Mouse (Mus musculus): ENCODE measurements around the gene Pacsin1. TPM values are rescaled to one million over a fixed set of nuclear protein-coding genes. Genes with fewer than 3 reads are reported as not detected.

Pacsin1 gene
- polyA plus RNA-seq, 1 experiment from 2014 or later: 0.54 TPM

GRCm38 (mm10) chr17:27732152-27732551, 76.8 kb downstream of the Pacsin1 start:
- no peaks in the 10 kb centered on the region for H3K36me3 ChIP-seq
- ATAC-seq (replicated peaks; ENCODE audit: insufficient number of reproducible peaks, insufficient read depth, low FRiP score, low read depth): no peak
- 51% methylated on average over 5 of the region's 5 CpGs for WGBS

GRCm38 (mm10) chr17:27732694-27733093, 77.4 kb downstream of the Pacsin1 start:
- Histone ChIP-seq H3K36me3 (no peaks in the 10 kb centered on the region), H3K9me3 (replicated peaks) (no peaks in the 10 kb centered on the region), H3K4me2 (no peak overlapping the region), H3K4me1 (replicated peaks) (peaks cover 13% of the 10 kb centered on the region), H3K27me3 (peaks cover 16% of the 10 kb centered on the region; the same call in 1 of the 2 replicates), H3K9ac (no peak overlapping the region), H3K27ac (no peak overlapping the region), H3K4me3 (no peak overlapping the region)
- WGBS: 69% methylated on average over 3 of the region's 3 CpGs
- no peak for ATAC-seq (replicated peaks; ENCODE audit: insufficient number of reproducible peaks, insufficient read depth, low FRiP score, low read depth)

More at GRCm38 (mm10) chr17:27732152-27732551, 76.8 kb downstream of the Pacsin1 start:
- H3K9ac ChIP-seq: no peak overlapping the region
- H3K9me3 ChIP-seq (replicated peaks): no peaks in the 10 kb centered on the region
- H3K27me3 ChIP-seq: peaks cover 16% of the 10 kb centered on the region; the same call in 1 of the 2 replicates
- H3K4me1 ChIP-seq (replicated peaks): peaks cover 13% of the 10 kb centered on the region
- no peak overlapping the region for H3K4me2 ChIP-seq
- no peak overlapping the region for H3K4me3 ChIP-seq
- H3K27ac ChIP-seq: no peak overlapping the region

GRCm38 (mm10) chr17:27734344-27735073, 79.2 kb downstream of the Pacsin1 start:
- 18% methylated on average over 13 of the region's 13 CpGs for WGBS
- Histone ChIP-seq H3K4me3 (no peak overlapping the region), H3K36me3 (no peaks in the 10 kb centered on the region), H3K9ac (no peak overlapping the region), H3K9me3 (replicated peaks) (no peaks in the 10 kb centered on the region), H3K27ac (no peak overlapping the region), H3K4me2 (no peak overlapping the region), H3K27me3 (peaks cover 13% of the 10 kb centered on the region; the same call in 1 of the 2 replicates), H3K4me1 (replicated peaks) (peaks cover 13% of the 10 kb centered on the region)
- ATAC-seq (replicated peaks; ENCODE audit: insufficient number of reproducible peaks, insufficient read depth, low FRiP score, low read depth): no peak

GRCm38 (mm10) chr17:27740961-27741360, 85.7 kb downstream of the Pacsin1 start:
- 89% methylated on average over 6 of the region's 6 CpGs for WGBS
- Histone ChIP-seq H3K4me3 (no peak overlapping the region), H3K4me1 (replicated peaks) (no peaks in the 10 kb centered on the region; the same call in 1 of the 2 replicates), H3K9ac (no peak overlapping the region), H3K9me3 (replicated peaks) (no peaks in the 10 kb centered on the region), H3K27me3 (no peaks in the 10 kb centered on the region), H3K27ac (no peak overlapping the region), H3K4me2 (no peak overlapping the region), H3K36me3 (no peaks in the 10 kb centered on the region)
- ATAC-seq (replicated peaks; ENCODE audit: insufficient number of reproducible peaks, insufficient read depth, low FRiP score, low read depth): no peak

- no peaks in the 10 kb centered on the region; the same call in 1 of the 2 replicates for H3K4me1 ChIP-seq (replicated peaks)
- H3K9me3 ChIP-seq (replicated peaks): no peaks in the 10 kb centered on the region
- ATAC-seq (replicated peaks; ENCODE audit: insufficient number of reproducible peaks, insufficient read depth, low FRiP score, low read depth): no peak
- H3K4me3 ChIP-seq: no peak overlapping the region
- no peak overlapping the region for H3K27ac ChIP-seq
- 55% methylated on average over 4 of the region's 4 CpGs for WGBS
- H3K27me3 ChIP-seq: no peaks in the 10 kb centered on the region
- H3K4me2 ChIP-seq: no peak overlapping the region
- H3K36me3 ChIP-seq: no peaks in the 10 kb centered on the region
- H3K9ac ChIP-seq: no peak overlapping the region
These were observed 91.1 kb downstream of the Pacsin1 start for GRCm38 (mm10) chr17:27746446-27746845.

- Histone ChIP-seq H3K27ac (no peak overlapping the region), H3K4me1 (replicated peaks) (no peaks in the 10 kb centered on the region; the same call in 1 of the 2 replicates)
- 88% methylated on average over 2 of the region's 2 CpGs for WGBS
These were observed 92.8 kb downstream of the Pacsin1 start for GRCm38 (mm10) chr17:27748123-27748522.

GRCm38 (mm10) chr17:27750451-27750942, 95.2 kb downstream of the Pacsin1 start:
- H3K4me3 ChIP-seq: no peak overlapping the region
- H3K36me3 ChIP-seq: no peaks in the 10 kb centered on the region; the same call in 1 of the 2 replicates
- no peaks in the 10 kb centered on the region for H3K9me3 ChIP-seq (replicated peaks)
- H3K9ac ChIP-seq: no peak overlapping the region
- H3K4me1 ChIP-seq (replicated peaks): no peaks in the 10 kb centered on the region; the same call in 1 of the 2 replicates
- H3K27ac ChIP-seq: no peak overlapping the region
- no peak for ATAC-seq (replicated peaks; ENCODE audit: insufficient number of reproducible peaks, insufficient read depth, low FRiP score, low read depth)
- WGBS: 88% methylated on average over 6 of the region's 6 CpGs
- no peak overlapping the region for H3K4me2 ChIP-seq
- H3K27me3 ChIP-seq: no peaks in the 10 kb centered on the region

More at GRCm38 (mm10) chr17:27748123-27748522, 92.8 kb downstream of the Pacsin1 start:
- Histone ChIP-seq H3K4me3 (no peak overlapping the region), H3K36me3 (no peaks in the 10 kb centered on the region), H3K4me2 (no peak overlapping the region), H3K27me3 (no peaks in the 10 kb centered on the region), H3K9me3 (replicated peaks) (no peaks in the 10 kb centered on the region), H3K9ac (no peak overlapping the region)
- no peak for ATAC-seq (replicated peaks; ENCODE audit: insufficient number of reproducible peaks, insufficient read depth, low FRiP score, low read depth)

- no peaks in the 10 kb centered on the region; the same call in 1 of the 2 replicates for H3K36me3 ChIP-seq
- H3K27me3 ChIP-seq: no peaks in the 10 kb centered on the region
- no peak for ATAC-seq (replicated peaks; ENCODE audit: insufficient number of reproducible peaks, insufficient read depth, low FRiP score, low read depth)
- no peak overlapping the region for H3K4me3 ChIP-seq
- H3K9ac ChIP-seq: no peak overlapping the region
- no peaks in the 10 kb centered on the region for H3K4me1 ChIP-seq (replicated peaks)
- no peaks in the 10 kb centered on the region for H3K9me3 ChIP-seq (replicated peaks)
- WGBS: 85% methylated on average over 8 of the region's 8 CpGs
- H3K27ac ChIP-seq: no peak overlapping the region
- H3K4me2 ChIP-seq: no peak overlapping the region
These were observed 96.2 kb downstream of the Pacsin1 start for GRCm38 (mm10) chr17:27751314-27752202.

GRCm38 (mm10) chr17:27760169-27760568, 104.9 kb downstream of the Pacsin1 start:
- Histone ChIP-seq H3K36me3 (peaks cover 9% of the 10 kb centered on the region), H3K9me3 (replicated peaks) (no peaks in the 10 kb centered on the region), H3K4me2 (no peak overlapping the region), H3K27ac (no peak overlapping the region), H3K27me3 (no peaks in the 10 kb centered on the region), H3K9ac (no peak overlapping the region), H3K4me3 (no peak overlapping the region), H3K4me1 (replicated peaks) (peaks cover 5% of the 10 kb centered on the region)
- WGBS: 78% methylated on average over 6 of the region's 6 CpGs
- no peak for ATAC-seq (replicated peaks; ENCODE audit: insufficient number of reproducible peaks, insufficient read depth, low FRiP score, low read depth)

Data from heart, embryonic 15.5 days (tissue).